Mouse (Mus musculus) G1E (cell line): ENCODE data around the gene Rrp1.

Experiments used
- CTCF ChIP-seq: IDR thresholded peaks from 2 replicates; pipeline ENCODE4 v1.5.1; 2012; ENCODE audit warnings: low read depth, low read length, inconsistent platforms, mixed read lengths
- GATA1 ChIP-seq: IDR thresholded peaks from 2 replicates; pipeline ENCODE4 v1.6.1; 2012; ENCODE audit warnings: borderline replicate concordance, low read length, inconsistent platforms, mixed read lengths
- POLR2AphosphoS5 ChIP-seq: IDR thresholded peaks from 2 replicates; pipeline ENCODE4 v1.6.1; 2012; ENCODE audit warnings: low read depth, low read length, inconsistent platforms; ENCODE audit not compliant: insufficient replicate concordance
- TAL1 ChIP-seq: conservative IDR thresholded peaks from 2 replicates; pipeline ENCODE4 v1.6.1; 2012; ENCODE audit warnings: low read depth, low read length, inconsistent platforms, mixed read lengths

DNA sequence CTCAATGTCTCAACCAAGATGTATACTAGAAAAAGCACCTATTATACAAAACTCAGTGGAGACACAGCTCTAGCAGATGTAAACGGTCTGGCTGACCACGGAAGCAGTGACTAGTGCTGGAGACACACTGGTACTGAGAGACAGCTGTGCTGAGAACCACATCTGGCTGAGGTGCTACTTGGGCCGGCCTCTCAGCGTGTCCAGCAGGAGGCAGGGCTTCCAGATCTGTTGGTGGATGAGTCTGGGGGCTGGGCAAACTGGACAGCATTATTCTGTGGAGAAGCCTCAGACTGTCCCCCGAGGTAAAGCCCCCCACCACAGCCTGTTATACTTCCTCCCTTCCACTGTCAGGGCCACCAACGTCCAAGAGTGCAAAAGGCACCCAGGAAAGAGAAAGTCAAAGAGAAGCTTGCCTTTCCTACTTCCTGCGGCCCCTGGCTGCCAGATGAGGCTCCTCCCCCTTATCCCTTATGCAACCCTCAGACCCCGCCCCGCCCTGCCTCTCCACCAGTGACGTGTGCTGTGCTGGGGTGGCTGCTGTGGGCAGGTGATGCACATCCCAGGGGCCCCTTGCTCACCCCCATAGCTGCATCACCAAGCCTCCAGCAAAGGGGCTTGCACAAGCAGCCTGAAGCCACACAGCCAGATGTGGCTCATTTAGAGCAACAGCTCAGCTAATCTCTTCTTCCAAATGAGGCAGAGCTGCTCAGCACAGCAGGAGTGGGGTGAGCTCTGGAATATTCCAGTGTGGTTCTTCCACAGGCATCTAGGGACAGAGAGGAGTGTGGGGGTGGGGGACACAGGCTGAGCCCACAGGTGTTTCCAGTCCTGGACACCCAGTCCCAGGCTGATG, 44.9 kb upstream of the Rrp1 start:
- TF ChIP-seq CTCF, result no peak
- TF ChIP-seq GATA1, result no peak
- TF ChIP-seq TAL1, result no peak
- no peak for TF ChIP-seq POLR2AphosphoS5
